Mouse (Mus musculus): ENCODE measurements at regions not wholly inside any gene's neighbourhood (a gene's known extent, or its start where the extent isn't known, plus 50 kb on each side); places are given as distances from the start of the nearest gene placed in this dataset.

- H3K27ac ChIP-seq (replicated peaks), result no peak overlapping the region
- H3K4me1 ChIP-seq (replicated peaks), result no peaks in the 10 kb centered on the region
- no peak overlapping the region for H3K9ac ChIP-seq
- H3K9me3 ChIP-seq (replicated peaks), result no peaks in the 10 kb centered on the region
- H3K4me3 ChIP-seq (replicated peaks), result no peak overlapping the region
- H3K36me3 ChIP-seq (replicated peaks), result no peaks in the 10 kb centered on the region
- H3K4me2 ChIP-seq, result no peak overlapping the region
- ATAC-seq (ENCODE audit: insufficient read depth), result no peak
- H3K27me3 ChIP-seq, result no peaks in the 10 kb centered on the region
- WGBS (ENCODE audit: insufficient replicate concordance), result 41% methylated on average over 6 of the region's 6 CpGs
Measured at GRCm38 (mm10) chr15:36854900-36855321, 152.7 kb downstream of the Zfp706 start.

DNA sequence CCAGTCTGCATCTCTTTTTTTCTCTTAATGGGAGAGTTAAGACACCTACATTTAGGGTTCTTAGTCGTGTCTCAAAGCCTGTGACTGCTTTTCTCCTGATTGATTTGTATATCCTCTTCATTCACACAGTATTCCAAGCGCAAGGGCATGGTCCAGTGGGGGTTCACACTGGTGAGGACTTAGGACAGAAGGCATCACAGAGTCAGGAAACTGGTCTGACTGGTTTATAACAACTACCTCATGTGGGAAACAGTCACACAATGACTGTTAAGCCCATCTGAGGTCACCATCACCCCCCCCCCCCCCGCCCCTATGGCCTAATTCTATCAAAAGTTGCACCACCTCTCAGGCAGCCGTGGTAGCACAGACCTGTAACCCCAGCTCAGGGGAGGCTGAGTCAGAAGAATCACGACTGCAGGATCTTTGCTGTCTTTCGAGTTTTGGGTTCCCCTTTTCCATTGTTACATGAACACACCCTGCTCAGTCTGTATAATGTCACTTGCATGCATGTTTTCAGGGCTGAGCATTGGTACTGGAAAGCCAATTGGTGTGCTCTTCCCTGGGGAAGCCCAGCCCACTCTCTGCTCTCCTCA, 155.2 kb downstream of the Zfp706 start:
- no peaks in the 10 kb centered on the region for H3K27me3 ChIP-seq
- H3K4me1 ChIP-seq (replicated peaks), result no peaks in the 10 kb centered on the region
- WGBS (ENCODE audit: insufficient replicate concordance), result 31% methylated on average over 6 of the region's 6 CpGs
- no peaks in the 10 kb centered on the region for H3K36me3 ChIP-seq (replicated peaks)
- ATAC-seq (ENCODE audit: insufficient read depth), result no peak
- no peaks in the 10 kb centered on the region for H3K9me3 ChIP-seq (replicated peaks)
- no peak overlapping the region for H3K4me3 ChIP-seq (replicated peaks)
- no peak overlapping the region for H3K9ac ChIP-seq
- H3K27ac ChIP-seq (replicated peaks), result no peak overlapping the region
- H3K4me2 ChIP-seq, result no peak overlapping the region

GRCm38 (mm10) chr15:36848238-36848637, 159.3 kb downstream of the Zfp706 start:
- ATAC-seq (ENCODE audit: insufficient read depth), result no peak

GRCm38 (mm10) chr15:36846806-36847205, 160.8 kb downstream of the Zfp706 start:
- no peaks in the 10 kb centered on the region for H3K9me3 ChIP-seq (replicated peaks)
- ATAC-seq (ENCODE audit: insufficient read depth), result no peak
- H3K36me3 ChIP-seq (replicated peaks), result no peaks in the 10 kb centered on the region
- H3K27me3 ChIP-seq, result no peaks in the 10 kb centered on the region
- no peak overlapping the region for H3K4me2 ChIP-seq
- no peak overlapping the region for H3K27ac ChIP-seq (replicated peaks)
- peaks cover 8% of the 10 kb centered on the region; the same call in 1 of the 2 replicates for H3K4me1 ChIP-seq (replicated peaks)
- 67% methylated on average over 9 of the region's 9 CpGs for WGBS (ENCODE audit: insufficient replicate concordance)
- no peak overlapping the region for H3K9ac ChIP-seq
- H3K4me3 ChIP-seq (replicated peaks), result no peak overlapping the region

More at GRCm38 (mm10) chr15:36848238-36848637, 159.3 kb downstream of the Zfp706 start:
- H3K4me3 ChIP-seq (replicated peaks), result no peak overlapping the region
- H3K4me1 ChIP-seq (replicated peaks), result no peaks in the 10 kb centered on the region
- no peak overlapping the region for H3K27ac ChIP-seq (replicated peaks)
- no peaks in the 10 kb centered on the region for H3K36me3 ChIP-seq (replicated peaks)
- no peaks in the 10 kb centered on the region for H3K9me3 ChIP-seq (replicated peaks)
- H3K4me2 ChIP-seq, result no peak overlapping the region
- no peaks in the 10 kb centered on the region for H3K27me3 ChIP-seq
- no peak overlapping the region for H3K9ac ChIP-seq
- 43% methylated on average over 5 of the region's 5 CpGs for WGBS (ENCODE audit: insufficient replicate concordance)

All from liver, embryonic 15.5 days (tissue).